Mouse (Mus musculus): Measurements from ENCODE around the gene Selp.

Selp gene

GRCm38 (mm10) chr1:164114947-164115493 lies at the start of gene Selp:
Selp (plus strand) TSS chr1:164115264.
- DNase-seq (ENCODE audit: low read depth), result no peak

DNA sequence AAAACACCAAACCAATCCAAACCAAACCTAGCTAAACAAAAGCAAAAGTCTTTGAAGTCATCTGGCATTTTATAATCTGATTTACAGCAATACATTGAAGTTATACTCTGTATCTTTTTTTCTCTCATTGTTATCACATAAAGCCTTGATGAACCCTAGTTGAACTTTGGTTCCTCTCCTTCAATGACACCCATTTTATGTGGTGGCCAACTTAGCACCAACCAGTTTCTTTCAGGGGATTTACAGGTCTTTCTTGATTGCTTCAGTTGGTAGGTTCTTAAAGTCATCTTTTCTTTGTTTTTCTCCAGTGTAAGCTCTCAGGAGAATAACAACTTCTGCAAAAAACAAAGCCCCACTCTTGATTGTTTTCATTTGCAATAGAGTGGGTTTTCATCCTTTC lies 45.8 kb upstream of the Selp start:
- no peak for DNase-seq (ENCODE audit: low read depth)

DNA sequence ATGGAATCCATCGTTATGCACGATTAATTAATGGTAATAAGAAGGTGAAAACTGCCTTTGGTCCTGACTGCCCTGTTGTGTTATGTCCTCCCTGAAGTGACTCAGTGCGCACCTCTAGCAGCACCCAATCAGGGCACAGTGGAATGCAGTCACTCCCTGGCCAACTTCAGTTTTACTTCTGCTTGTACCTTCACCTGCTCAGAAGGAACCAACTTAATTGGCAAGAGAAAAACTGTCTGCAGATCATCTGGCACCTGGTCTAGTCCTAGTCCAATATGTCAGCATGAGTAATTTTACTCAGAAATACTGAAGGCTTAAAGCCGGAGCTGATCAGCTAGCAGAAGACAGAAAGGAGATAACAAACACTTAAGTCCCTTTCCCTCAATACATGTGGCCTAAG lies 44.6 kb upstream of the Selp start:
- no peak for DNase-seq (ENCODE audit: low read depth)

GRCm38 (mm10) chr1:164071111-164071510 lies 44.0 kb upstream of the Selp start:
- DNase-seq (ENCODE audit: low read depth), result peak; percentile 45

DNA sequence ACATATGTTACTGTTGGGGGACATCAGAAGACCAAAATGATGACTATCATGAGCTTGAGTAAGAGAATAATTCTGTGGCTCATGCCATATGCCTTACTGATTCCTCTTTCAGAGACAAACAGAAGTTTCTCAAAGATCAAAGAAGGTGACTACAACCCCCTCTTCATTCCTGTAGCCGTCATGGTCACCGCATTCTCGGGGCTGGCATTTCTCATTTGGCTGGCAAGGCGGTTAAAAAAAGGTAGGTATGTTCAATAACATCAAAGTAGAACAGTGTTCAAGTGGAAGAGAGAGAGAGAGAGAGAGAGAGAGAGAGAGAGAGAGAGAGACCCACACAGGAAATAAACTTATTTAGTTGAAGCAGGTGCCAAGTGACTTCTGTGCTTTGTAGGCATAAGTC lies 43.1 kb upstream of the Selp start:
- DNase-seq (ENCODE audit: low read depth), result no peak

DNA sequence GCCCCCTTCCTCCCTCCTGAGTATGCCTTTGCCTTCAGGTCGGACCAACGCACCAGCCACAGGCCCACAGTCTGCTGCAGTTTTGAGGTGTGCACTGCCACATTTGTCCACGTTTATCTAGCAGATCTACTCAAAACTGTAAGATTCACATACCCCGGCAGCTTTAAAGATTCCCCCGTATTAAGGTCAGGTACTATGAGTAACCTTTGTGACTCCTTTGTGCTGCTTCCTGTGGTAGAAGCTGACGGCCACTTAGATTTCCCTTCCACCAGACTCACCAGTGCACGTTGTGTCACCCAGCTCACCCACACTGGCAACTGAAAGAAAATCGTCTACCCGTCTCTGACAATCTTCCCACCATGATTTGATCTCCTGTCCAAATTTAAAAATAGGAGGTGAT lies 42.0 kb upstream of the Selp start:
- peak; percentile 65 for DNase-seq (ENCODE audit: low read depth)

GRCm38 (mm10) chr1:164073803-164074202 lies 41.3 kb upstream of the Selp start:
- peak; percentile 94 for DNase-seq (ENCODE audit: low read depth)

DNA sequence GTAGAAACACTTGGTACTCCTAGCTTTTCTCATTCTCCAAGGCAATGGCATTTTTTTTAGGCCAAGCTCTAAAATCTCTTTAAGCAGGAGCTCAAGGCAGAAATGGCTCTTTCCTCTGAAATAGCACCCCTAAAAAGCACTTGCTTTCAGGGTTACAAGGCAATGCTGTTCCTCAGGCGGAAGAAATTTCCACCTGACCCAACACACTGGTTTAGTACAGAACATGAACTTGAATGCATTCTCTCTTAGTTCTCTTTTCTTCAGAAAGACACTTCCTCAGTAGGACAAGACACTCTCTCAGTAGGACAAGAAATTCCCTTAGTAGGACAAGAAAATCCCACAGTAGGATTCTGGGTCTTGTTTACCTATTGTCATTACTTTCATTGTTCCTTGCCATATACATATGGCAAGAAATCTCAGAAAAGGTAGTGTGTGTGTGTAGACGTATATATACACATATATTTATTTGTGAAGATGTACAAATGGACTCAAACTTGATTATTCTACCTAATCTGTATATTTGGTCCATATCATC lies 40.4 kb upstream of the Selp start:
- DNase-seq (ENCODE audit: low read depth), result no peak

DNA sequence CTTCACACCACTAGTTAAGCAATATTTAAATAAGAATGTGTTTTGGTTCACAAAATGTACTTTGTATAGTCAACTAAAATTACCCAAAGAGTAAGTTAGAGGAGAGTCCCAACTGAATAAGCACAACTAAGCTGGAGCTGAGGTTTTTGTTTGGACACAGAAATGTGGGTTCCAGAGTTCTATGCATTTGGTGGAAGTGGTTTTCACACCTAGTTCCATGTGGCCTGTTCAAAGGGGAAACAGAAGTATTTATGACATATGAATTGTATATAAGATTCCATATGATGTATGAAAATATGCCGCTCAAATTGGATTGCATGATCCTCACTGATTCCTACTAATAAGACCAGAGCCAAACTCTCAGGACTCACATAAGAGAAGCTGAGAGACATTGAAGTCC lies 39.6 kb upstream of the Selp start:
- no peak for DNase-seq (ENCODE audit: low read depth)

DNA sequence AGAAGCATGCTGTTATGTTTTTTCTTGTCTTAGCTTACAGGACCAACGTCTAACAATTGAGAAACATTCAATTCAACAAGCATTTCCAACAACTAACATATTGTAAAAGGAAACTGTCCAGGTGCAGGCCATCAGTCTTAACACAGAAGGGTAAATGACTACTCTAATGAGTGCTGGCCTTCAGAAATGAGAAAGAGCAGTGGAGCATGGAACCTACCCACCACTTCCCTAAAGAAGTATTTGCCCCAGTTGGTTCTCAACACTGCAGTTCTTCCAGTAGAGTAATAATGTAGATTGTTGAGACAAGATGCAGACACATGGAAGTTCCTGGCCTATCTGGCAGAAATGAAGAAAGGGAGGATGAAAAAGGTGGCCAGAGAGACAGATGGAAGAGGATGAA lies 38.6 kb upstream of the Selp start:
- DNase-seq (ENCODE audit: low read depth), result no peak

DNA sequence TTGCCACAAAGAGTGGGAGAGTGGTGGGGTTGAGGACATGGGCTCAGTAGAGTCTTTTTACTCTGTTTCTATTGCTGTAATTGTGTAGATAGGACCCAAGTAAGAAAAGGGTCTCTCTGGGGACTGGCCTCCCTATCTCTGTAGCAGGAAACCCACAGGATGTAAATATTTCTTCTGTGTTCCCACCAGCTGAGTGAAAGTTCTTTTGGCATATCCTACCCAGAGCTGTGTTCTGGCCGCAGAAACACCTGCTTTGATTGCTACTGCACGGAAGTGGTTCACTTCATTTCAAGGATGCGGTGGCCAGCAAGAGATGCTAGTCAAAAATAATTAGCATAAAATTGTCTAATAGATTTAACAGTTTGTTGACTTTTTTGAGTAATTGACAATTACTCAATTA lies 38.0 kb upstream of the Selp start:
- DNase-seq (ENCODE audit: low read depth), result peak; percentile 66

- DNase-seq (ENCODE audit: low read depth), result no peak
Measured at GRCm38 (mm10) chr1:164078323-164078741, 36.7 kb upstream of the Selp start.

DNA sequence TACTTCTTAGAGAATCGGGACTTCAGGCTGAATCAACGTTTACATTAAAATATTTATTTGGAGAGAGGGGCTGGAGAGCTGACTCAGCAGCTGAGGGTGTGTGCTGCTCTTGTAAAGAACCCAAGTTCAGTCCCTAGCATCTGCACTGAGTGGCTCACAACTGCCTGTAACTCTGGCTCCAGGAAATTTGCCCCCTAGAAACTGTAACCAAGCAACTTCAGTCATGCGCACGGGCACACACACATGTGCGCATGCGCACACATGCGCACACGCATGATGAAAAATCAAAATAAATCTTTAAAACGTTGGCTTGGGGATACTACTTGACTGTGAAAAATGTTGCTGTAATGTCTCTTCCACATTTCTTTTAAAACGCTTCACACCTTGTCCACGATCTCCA lies 36.0 kb upstream of the Selp start:
- DNase-seq (ENCODE audit: low read depth), result no peak

DNA sequence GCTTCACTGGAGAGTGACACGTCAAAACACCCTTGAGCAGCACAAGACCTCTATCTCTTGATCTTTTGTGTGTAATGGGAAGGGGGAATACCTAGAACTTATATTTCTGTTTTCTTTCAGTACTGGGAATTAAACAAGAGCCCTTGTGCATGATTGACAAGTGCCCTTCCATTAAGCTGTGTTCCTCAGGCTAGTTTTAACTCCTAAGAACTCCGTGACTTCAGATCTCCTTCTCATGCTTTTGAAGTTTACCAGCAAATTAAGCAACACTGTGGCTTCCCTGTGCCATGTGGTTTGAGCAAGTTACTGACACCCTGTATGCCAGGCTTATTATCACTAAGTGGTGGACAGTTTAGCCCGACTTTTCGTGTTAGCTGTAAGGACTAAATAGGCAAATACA lies 32.0 kb upstream of the Selp start:
- peak; percentile 82 for DNase-seq (ENCODE audit: low read depth)

- DNase-seq (ENCODE audit: low read depth), result peak; percentile 73
Measured at GRCm38 (mm10) chr1:164086797-164087196, 28.3 kb upstream of the Selp start.

DNA sequence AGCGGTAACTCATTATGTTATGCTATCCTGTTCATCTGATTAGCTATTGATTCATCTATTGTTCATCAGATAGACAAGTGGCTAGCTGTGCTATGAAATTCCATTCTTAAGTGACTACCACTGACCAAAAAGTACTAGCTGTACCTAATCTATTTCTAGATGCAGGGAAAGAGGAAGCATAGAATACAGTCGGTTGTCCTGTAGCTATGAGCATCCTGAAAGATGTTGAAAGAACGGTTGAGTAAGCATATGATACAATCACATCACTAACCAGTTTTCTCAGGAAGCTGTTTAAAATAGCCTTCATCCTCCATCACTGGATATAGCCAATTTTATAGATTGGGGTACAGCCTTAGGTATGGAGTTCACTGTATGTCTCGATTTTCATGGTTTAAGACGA lies 27.2 kb upstream of the Selp start:
- DNase-seq (ENCODE audit: low read depth), result peak; percentile 81

- DNase-seq (ENCODE audit: low read depth), result no peak
Measured at GRCm38 (mm10) chr1:164096780-164097179, 18.3 kb upstream of the Selp start.

GRCm38 (mm10) chr1:164097911-164098310 lies 17.2 kb upstream of the Selp start:
- no peak for DNase-seq (ENCODE audit: low read depth)

DNA sequence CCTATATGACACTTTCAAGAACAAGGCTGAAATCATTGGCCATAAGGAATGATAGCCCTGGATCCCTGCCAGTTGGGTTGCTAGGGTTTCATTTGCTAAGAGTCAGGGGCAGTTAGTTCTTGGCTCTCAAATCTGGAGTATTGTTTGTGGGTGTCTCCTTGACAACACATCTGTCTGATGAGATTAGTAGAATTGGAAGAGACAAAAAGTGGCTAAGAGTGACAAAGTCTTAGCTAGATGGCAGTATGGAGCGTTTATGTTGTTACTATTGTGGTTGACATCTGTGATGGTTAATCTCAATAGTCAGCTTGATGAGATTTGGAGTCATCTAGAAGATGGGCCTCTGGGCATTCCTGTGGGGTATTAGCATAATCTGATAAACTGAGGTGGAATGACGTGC lies 16.7 kb upstream of the Selp start:
- DNase-seq (ENCODE audit: low read depth), result no peak

DNA sequence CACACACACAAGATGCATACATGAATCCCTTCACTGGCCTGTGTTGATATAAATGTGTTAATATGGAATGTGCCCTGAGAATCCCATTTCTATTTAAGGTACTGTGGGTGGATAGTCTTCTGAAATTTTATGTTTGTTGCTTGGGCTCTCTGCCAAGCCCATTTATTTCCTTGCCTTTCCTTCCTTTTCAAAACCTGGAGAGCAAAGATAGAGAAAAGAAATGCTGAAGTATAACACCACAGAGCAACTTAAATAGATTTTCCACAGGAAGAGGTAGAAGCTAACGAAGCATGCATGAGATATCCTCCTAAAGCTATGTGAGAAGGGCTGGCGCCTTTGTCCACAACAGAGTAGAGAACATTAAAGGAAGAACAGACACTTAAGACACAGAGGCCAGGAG lies 5.3 kb upstream of the Selp start:
- DNase-seq (ENCODE audit: low read depth), result peak; percentile 95

DNA sequence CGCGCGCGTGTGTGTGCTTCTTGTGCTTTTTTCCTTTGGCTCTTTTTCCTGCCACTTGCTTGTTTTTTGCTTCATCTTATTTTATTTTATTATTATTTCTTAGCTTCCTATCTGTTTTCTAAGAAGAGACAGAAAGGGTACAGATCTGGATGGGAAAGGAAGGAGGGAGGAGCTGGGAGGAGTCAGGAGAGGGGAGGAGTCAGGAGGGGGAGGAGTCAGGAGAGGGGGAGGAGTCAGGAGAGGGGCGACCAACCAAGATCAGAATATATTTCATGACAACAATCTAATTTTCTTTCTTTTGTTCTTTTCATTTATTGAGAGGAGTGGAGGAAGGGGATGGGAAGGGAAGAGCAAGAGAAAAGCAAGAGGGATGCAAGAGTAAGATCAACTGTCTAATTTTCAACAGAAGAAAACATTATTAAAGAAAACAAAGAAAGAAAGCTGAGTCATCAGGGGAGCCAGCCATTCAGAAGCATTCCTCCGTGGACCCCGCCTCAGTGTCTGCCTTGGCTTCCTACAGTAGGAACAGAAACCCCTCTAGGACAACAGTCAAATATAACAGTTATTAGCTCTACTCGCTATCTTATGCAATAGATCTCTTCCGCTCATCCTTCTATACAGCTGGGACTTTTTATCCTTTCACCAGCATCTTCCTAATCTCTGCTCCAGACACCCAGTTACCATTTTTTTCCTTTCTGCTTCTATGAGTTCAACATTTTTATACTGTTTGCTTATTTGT lies 4.3 kb upstream of the Selp start:
- DNase-seq (ENCODE audit: low read depth), result peak; percentile 53

GRCm38 (mm10) chr1:164114280-164114679 lies 784 bp upstream of the Selp start:
- DNase-seq (ENCODE audit: low read depth), result no peak

DNA sequence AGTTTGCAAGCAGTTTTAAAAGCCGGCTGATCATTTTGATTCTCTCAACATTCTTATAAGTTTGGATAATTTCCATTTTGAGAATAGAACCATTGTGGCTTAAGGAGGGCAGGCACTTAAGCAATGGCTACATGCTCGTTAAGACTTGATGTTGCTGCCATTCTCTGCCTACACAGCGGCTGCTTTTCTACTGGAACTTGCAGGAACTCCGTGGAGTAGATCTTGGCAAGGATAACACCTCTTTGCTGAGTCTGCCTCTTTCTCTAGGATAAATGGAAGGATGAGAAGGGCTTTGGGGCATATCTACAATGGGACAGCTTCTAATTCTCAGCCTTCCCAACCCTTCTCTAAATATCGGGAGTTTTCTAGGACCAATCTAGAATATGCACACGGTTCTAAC lies 583 bp downstream of the Selp start:
- no peak for DNase-seq (ENCODE audit: low read depth)

DNA sequence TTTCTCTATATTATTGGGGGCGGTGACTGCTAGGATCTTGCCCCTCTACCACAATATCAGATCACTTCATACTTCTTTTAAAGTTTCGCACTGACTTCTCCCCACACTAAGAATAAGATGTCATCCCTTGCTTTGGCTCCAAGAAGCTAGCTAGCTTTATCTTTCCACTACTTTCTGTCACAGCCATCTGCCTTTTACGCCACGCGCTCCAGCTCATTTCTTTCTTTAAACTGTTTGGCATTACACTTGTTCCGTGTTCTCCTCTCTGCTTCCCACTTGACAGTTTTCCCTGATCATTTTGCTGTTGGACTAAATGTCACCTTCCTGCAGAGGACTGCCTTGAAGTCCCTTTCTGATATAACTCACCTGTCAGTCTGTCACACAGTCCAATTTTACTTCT lies 2.8 kb downstream of the Selp start:
- no peak for DNase-seq (ENCODE audit: low read depth)

Data from 416B (cell line).